Mouse (Mus musculus) neural tube, embryonic 15.5 days (tissue): ENCODE measurements around the gene Trpc7. TPM values are rescaled to one million over a fixed set of nuclear protein-coding genes. Genes with fewer than 3 reads are reported as not detected.

Source experiments
- ATAC-seq: fragments of 200-750 bp; cut with Nextera tagmentation; 2 replicates; pipeline ENCODE4 v1.8.0; 2017; ENCODE audit warnings: mild to moderate bottlenecking, moderate TSS enrichment, moderate library complexity; ENCODE audit not compliant: low FRiP score
- H3K27ac ChIP-seq: fragments of 300-500 bp; sonication (generic); replicated peaks from 2 replicates; pipeline ENCODE4 v1.5.1; 2015; ENCODE audit warnings: mild to moderate bottlenecking, inconsistent platforms
- H3K27me3 ChIP-seq: fragments of 300-500 bp; sonication (generic); replicated peaks from 2 replicates; pipeline ENCODE4 v1.6.1; 2015; ENCODE audit warnings: inconsistent platforms
- H3K36me3 ChIP-seq: fragments of 300-500 bp; sonication (generic); 2 replicates; pipeline ENCODE4 v1.6.1; 2015; ENCODE audit warnings: inconsistent platforms
- H3K4me1 ChIP-seq: fragments of 300-500 bp; sonication (generic); 2 replicates; pipeline ENCODE4 v1.6.1; 2015; ENCODE audit warnings: inconsistent platforms
- H3K4me2 ChIP-seq: fragments of 300-500 bp; sonication (generic); 2 replicates; pipeline ENCODE4 v1.6.1; 2015; ENCODE audit warnings: inconsistent platforms, mild to moderate bottlenecking, moderate library complexity
- H3K4me3 ChIP-seq: fragments of 300-500 bp; sonication (generic); replicated peaks from 2 replicates; pipeline ENCODE4 v1.5.1; 2015; ENCODE audit warnings: mild to moderate bottlenecking, inconsistent platforms
- H3K9ac ChIP-seq: fragments of 300-500 bp; sonication (generic); replicated peaks from 2 replicates; pipeline ENCODE4 v1.6.1; 2015; ENCODE audit warnings: mild to moderate bottlenecking, inconsistent platforms
- H3K9me3 ChIP-seq: fragments of 300-500 bp; sonication (generic); replicated peaks from 2 replicates; pipeline ENCODE4 v1.6.1; 2016; ENCODE audit warnings: inconsistent platforms
- WGBS: fragments of 180-500 bp; shearing (Covaris S2); methylation state at CpG from one replicate; pipeline ENCODE4 v1.1.7; 2015; ENCODE audit warnings: mixed read lengths; 5-methylcytosine and 5-hydroxymethylcytosine counted together
- polyA plus RNA-seq: library from polyadenylated mRNA; unstranded; fragments of >200 nt; fragmentation: Nextera tagmentation; extraction: Ambion mirVana; gene quantifications from 2 replicates; pipeline ENCODE4 v1.2.1, GENCODE M21; 2015

Trpc7 gene
- 3.3 and 3.7 TPM in 2 replicates for polyA plus RNA-seq

- Histone ChIP-seq H3K4me2 (peak within 1 kb of the TSS; percentile 57), H3K36me3 (no peaks in the 10 kb centered on the region), H3K9ac (peak within 1 kb of the TSS; percentile 42), H3K27ac (peak within 1 kb of the TSS; percentile 51; the same call in 1 of the 2 replicates), H3K27me3 (no peaks in the 10 kb centered on the region), H3K9me3 (no peaks in the 10 kb centered on the region), H3K4me1 (peaks cover 4% of the 10 kb centered on the region; the same call in 1 of the 2 replicates), H3K4me3 (peak within 1 kb of the TSS; percentile 41)
- ATAC-seq: no peak
- 50% methylated on average over 3 of the region's 3 CpGs for WGBS
Measured at GRCm38 (mm10) chr13:56895893-56896292, at the start of gene Trpc7. TSS of gene Trpc7 (minus strand) at chr13:56895993.

- no peak overlapping the region for H3K27ac ChIP-seq
- no peak for ATAC-seq
- no peaks in the 10 kb centered on the region for H3K9me3 ChIP-seq
- no peaks in the 10 kb centered on the region for H3K4me1 ChIP-seq
- no peak overlapping the region for H3K4me3 ChIP-seq
- no peaks in the 10 kb centered on the region for H3K27me3 ChIP-seq
- no peak overlapping the region for H3K4me2 ChIP-seq
- no peak overlapping the region for H3K9ac ChIP-seq
- WGBS: 89% methylated on average over 11 of the region's 11 CpGs
- no peaks in the 10 kb centered on the region for H3K36me3 ChIP-seq
Measured at GRCm38 (mm10) chr13:56939261-56939660, 43.5 kb upstream of the Trpc7 start.

- Histone ChIP-seq H3K27ac (0 out of 2 replicates have a peak overlapping the region, but pooled peaks have one; percentile 18), H3K36me3 (no peaks in the 10 kb centered on the region), H3K9me3 (no peaks in the 10 kb centered on the region), H3K27me3 (no peaks in the 10 kb centered on the region), H3K4me1 (0 out of 2 replicates have a peak, but pooled peaks cover 2% of the 10 kb centered on the region), H3K9ac (no peak overlapping the region), H3K4me3 (no peak overlapping the region), H3K4me2 (no peak overlapping the region)
- no peak for ATAC-seq
- 56% methylated on average over 11 of the region's 11 CpGs for WGBS
Measured at GRCm38 (mm10) chr13:56933832-56934510, 38.2 kb upstream of the Trpc7 start.

- H3K27ac ChIP-seq: no peak overlapping the region
- no peaks in the 10 kb centered on the region for H3K9me3 ChIP-seq
- 0 out of 2 replicates have a peak, but pooled peaks cover 2% of the 10 kb centered on the region for H3K4me1 ChIP-seq
- 95% methylated on average over 2 of the region's 2 CpGs for WGBS
- H3K9ac ChIP-seq: no peak overlapping the region
- H3K36me3 ChIP-seq: no peaks in the 10 kb centered on the region
- H3K27me3 ChIP-seq: no peaks in the 10 kb centered on the region
- no peak overlapping the region for H3K4me2 ChIP-seq
- H3K4me3 ChIP-seq: no peak overlapping the region
- ATAC-seq: no peak
Measured at GRCm38 (mm10) chr13:56930421-56930820, 34.6 kb upstream of the Trpc7 start.

- no peak overlapping the region for H3K4me3 ChIP-seq
- H3K36me3 ChIP-seq: no peaks in the 10 kb centered on the region
- no peak overlapping the region for H3K4me2 ChIP-seq
- WGBS: 81% methylated on average over 2 of the region's 2 CpGs
- no peaks in the 10 kb centered on the region for H3K27me3 ChIP-seq
- no peak overlapping the region for H3K27ac ChIP-seq
- no peaks in the 10 kb centered on the region for H3K9me3 ChIP-seq
- no peaks in the 10 kb centered on the region for H3K4me1 ChIP-seq
- H3K9ac ChIP-seq: no peak overlapping the region
- ATAC-seq: no peak
Measured at GRCm38 (mm10) chr13:56922976-56923375, 27.2 kb upstream of the Trpc7 start.

- no peaks in the 10 kb centered on the region for H3K9me3 ChIP-seq
- H3K4me3 ChIP-seq: no peak overlapping the region
- H3K9ac ChIP-seq: no peak overlapping the region
- H3K27me3 ChIP-seq: no peaks in the 10 kb centered on the region
- no peaks in the 10 kb centered on the region for H3K4me1 ChIP-seq
- no peaks in the 10 kb centered on the region for H3K36me3 ChIP-seq
- 65% methylated on average over 3 of the region's 3 CpGs for WGBS
- no peak overlapping the region for H3K4me2 ChIP-seq
- no peak overlapping the region for H3K27ac ChIP-seq
- no peak for ATAC-seq
Measured at GRCm38 (mm10) chr13:56921251-56921650, 25.5 kb upstream of the Trpc7 start.

- Histone ChIP-seq H3K4me1 (no peaks in the 10 kb centered on the region), H3K4me2 (no peak overlapping the region), H3K27me3 (no peaks in the 10 kb centered on the region), H3K4me3 (no peak overlapping the region), H3K9ac (no peak overlapping the region), H3K27ac (no peak overlapping the region), H3K9me3 (no peaks in the 10 kb centered on the region), H3K36me3 (no peaks in the 10 kb centered on the region)
- ATAC-seq: no peak
- 74% methylated on average over 7 of the region's 7 CpGs for WGBS
Measured at GRCm38 (mm10) chr13:56914721-56915120, 18.9 kb upstream of the Trpc7 start.

GRCm38 (mm10) chr13:56911093-56911492, 15.3 kb upstream of the Trpc7 start:
- no peak overlapping the region for H3K9ac ChIP-seq
- no peaks in the 10 kb centered on the region for H3K36me3 ChIP-seq
- H3K4me1 ChIP-seq: no peaks in the 10 kb centered on the region
- no peaks in the 10 kb centered on the region for H3K27me3 ChIP-seq
- H3K9me3 ChIP-seq: no peaks in the 10 kb centered on the region
- no peak overlapping the region for H3K4me3 ChIP-seq
- WGBS: 63% methylated on average over 12 of the region's 12 CpGs
- no peak for ATAC-seq
- no peak overlapping the region for H3K4me2 ChIP-seq
- H3K27ac ChIP-seq: no peak overlapping the region

- H3K27ac ChIP-seq: peak overlapping the region; percentile 51; the same call in 1 of the 2 replicates
- H3K9me3 ChIP-seq: no peaks in the 10 kb centered on the region
- H3K4me3 ChIP-seq: peak overlapping the region; percentile 41
- no peaks in the 10 kb centered on the region for H3K27me3 ChIP-seq
- no peak for ATAC-seq
- peaks cover 4% of the 10 kb centered on the region; the same call in 1 of the 2 replicates for H3K4me1 ChIP-seq
- no peaks in the 10 kb centered on the region for H3K36me3 ChIP-seq
- 4% methylated on average over 17 of the region's 17 CpGs for WGBS
- H3K9ac ChIP-seq: peak overlapping the region; percentile 42
- peak overlapping the region; percentile 57 for H3K4me2 ChIP-seq
Measured at GRCm38 (mm10) chr13:56895386-56895785, 407 bp downstream of the Trpc7 start.

GRCm38 (mm10) chr13:56894543-56894942, 1.2 kb downstream of the Trpc7 start:
- no peak for ATAC-seq
- no peaks in the 10 kb centered on the region for H3K27me3 ChIP-seq
- peaks cover 4% of the 10 kb centered on the region; the same call in 1 of the 2 replicates for H3K4me1 ChIP-seq
- no peak overlapping the region for H3K27ac ChIP-seq
- H3K36me3 ChIP-seq: no peaks in the 10 kb centered on the region
- H3K4me3 ChIP-seq: peak overlapping the region; percentile 41
- no peak overlapping the region for H3K9ac ChIP-seq
- 73% methylated on average over 5 of the region's 5 CpGs for WGBS
- peak overlapping the region; percentile 57 for H3K4me2 ChIP-seq
- no peaks in the 10 kb centered on the region for H3K9me3 ChIP-seq

GRCm38 (mm10) chr13:56889888-56890287, 5.9 kb downstream of the Trpc7 start:
- H3K27me3 ChIP-seq: no peaks in the 10 kb centered on the region
- WGBS: 37% methylated on average over 7 of the region's 7 CpGs
- no peak for ATAC-seq

GRCm38 (mm10) chr13:56882931-56883330, 12.9 kb downstream of the Trpc7 start:
- no peak overlapping the region for H3K4me2 ChIP-seq
- no peaks in the 10 kb centered on the region for H3K4me1 ChIP-seq
- ATAC-seq: no peak
- no peaks in the 10 kb centered on the region for H3K27me3 ChIP-seq
- WGBS: 83% methylated on average over 12 of the region's 12 CpGs
- H3K4me3 ChIP-seq: no peak overlapping the region
- H3K9me3 ChIP-seq: no peaks in the 10 kb centered on the region
- H3K9ac ChIP-seq: no peak overlapping the region
- no peak overlapping the region for H3K27ac ChIP-seq
- H3K36me3 ChIP-seq: no peaks in the 10 kb centered on the region

More at GRCm38 (mm10) chr13:56889888-56890287, 5.9 kb downstream of the Trpc7 start:
- Histone ChIP-seq H3K4me3 (no peak overlapping the region), H3K27ac (no peak overlapping the region), H3K36me3 (no peaks in the 10 kb centered on the region), H3K9me3 (no peaks in the 10 kb centered on the region), H3K4me2 (no peak overlapping the region), H3K9ac (no peak overlapping the region), H3K4me1 (no peaks in the 10 kb centered on the region)
